Mouse (Mus musculus) ES-Bruce4 (cell line): ENCODE results near the gene Pigz.

Experiments used
- CTCF ChIP-seq: IDR thresholded peaks from one replicate; pipeline ENCODE4 v1.8.1; 2011; ENCODE audit warnings: low read depth, low read length
- EP300 ChIP-seq: IDR thresholded peaks from 2 replicates; pipeline ENCODE4 v1.6.1; 2011; ENCODE audit warnings: low read depth, low read length; ENCODE audit not compliant: insufficient read depth
- POLR2A ChIP-seq: IDR thresholded peaks from one replicate; pipeline ENCODE4 v1.8.1; 2011; ENCODE audit warnings: low read length; ENCODE audit not compliant: insufficient read depth

- TF ChIP-seq POLR2A (no peak), EP300 (no peak), CTCF (no peak)
Measured at GRCm38 (mm10) chr16:31906896-31907295, 26.8 kb upstream of the Pigz start.
